Mouse (Mus musculus) cerebellum, adult 11-12 months (tissue): ENCODE measurements around the gene Clic1.
"Not testable (repeated sequence)": the region's sequence is repeated elsewhere in the genome, so short reads cannot be mapped to it uniquely, and the experiment has no call there.

Source experiments
- DNase-seq: peaks from one replicate; pipeline ENCODE4 v3.0.0; 2022

Gene Clic1

GRCm38 (mm10) chr17:35049561-35050016, at the start of gene Clic1:
TSS of gene Clic1 (plus strand) at chr17:35049966.
- peak; percentile 38 for DNase-seq

- DNase-seq = peak; percentile 85
Measured at GRCm38 (mm10) chr17:35000717-35001451, 48.9 kb upstream of the Clic1 start, which contains the start of gene Vars. TSS of gene Vars (plus strand) at chr17:35000987.

DNA sequence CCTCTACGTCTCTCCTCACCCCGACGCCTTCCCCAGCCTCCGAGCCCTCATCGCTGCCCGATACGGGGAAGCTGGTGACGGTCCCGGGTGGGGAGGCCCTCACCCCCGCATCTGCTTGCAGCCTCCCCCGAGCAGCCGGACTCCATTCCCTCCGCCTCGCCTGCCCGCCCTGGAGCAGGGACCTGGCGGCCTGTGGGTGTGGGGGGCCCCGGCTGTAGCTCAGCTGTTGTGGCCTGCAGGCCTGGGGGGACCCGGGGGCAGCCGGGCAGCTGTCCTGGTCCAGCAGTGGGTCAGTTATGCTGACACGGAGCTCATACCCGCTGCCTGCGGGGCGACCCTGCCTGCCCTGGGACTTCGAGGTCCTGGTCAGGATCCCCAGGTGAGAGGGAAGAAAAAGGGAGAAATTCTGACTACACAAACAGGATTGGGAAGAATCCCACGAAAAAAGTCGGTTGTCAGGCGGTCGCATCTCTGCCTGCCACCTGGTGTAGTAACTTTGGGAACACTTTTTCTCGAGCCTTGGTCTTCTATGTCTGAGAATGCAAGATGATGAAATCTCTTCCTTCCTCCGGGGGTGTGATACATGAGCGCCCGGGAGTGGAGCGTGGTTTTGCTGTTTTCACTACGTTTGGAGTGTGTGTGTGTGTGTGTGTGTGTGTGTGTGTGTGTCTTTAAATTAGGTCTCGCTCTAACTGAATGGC, 48.2 kb upstream of the Clic1 start:
- no peak for DNase-seq

- no peak for DNase-seq
Measured at GRCm38 (mm10) chr17:35002153-35002865, 47.5 kb upstream of the Clic1 start.

DNA sequence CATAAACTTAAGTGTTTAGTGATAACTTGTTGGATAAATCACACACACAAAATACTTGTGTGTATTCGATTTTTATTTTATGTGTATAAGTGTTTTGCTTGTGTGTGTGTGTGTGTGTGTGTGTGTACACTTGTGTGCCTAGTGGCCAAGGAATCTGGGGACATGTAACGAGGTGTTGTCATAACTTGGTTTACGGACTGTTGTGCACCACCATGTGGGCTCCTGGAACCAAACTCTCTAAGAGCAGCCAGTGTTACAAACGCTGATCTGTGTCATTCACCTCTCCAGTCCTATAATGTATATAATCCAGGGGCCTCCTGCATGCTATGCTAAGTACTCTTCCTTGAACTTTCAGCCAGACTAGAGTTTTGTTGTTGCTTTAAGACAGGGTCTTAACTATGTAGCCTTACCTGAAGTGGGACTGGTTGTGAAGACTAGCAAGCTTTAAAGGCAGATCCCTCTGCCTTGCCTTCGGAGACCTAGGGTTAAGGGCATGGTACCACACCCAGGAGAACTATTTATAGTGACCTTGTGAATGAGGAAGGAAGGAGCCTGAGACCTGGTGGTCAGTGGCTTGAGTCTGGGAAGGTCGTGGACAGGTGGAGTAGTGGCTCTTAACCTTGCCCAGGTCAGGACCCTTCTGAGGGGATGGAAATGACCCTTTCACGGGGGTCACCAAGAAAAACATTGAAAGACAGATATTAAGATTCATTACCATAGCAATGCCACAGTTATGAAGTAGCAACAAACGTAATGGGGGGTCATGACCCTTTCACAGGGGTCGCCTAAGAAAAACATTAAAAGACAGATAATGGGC, 46.5 kb upstream of the Clic1 start:
- no peak for DNase-seq

- DNase-seq = no peak
Measured at GRCm38 (mm10) chr17:35004075-35004717, 45.6 kb upstream of the Clic1 start.

DNA sequence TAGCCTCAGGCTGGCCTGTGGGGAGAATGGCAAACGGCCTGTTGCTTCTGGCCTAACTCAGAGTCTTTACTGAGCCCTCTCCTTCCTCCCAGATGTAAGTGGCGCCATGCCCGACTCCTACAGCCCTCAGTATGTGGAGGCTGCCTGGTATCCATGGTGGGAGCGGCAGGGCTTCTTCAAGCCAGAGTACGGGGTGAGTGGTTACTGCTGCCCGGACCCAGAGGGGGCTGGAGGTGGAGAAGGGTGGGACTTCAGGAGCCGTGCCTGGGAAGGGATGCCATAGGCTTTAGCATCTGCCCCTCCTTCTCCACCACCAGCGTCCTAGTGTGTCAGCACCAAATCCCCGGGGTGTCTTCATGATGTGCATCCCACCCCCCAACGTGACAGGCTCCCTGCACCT, 44.6 kb upstream of the Clic1 start:
- no peak for DNase-seq

DNA sequence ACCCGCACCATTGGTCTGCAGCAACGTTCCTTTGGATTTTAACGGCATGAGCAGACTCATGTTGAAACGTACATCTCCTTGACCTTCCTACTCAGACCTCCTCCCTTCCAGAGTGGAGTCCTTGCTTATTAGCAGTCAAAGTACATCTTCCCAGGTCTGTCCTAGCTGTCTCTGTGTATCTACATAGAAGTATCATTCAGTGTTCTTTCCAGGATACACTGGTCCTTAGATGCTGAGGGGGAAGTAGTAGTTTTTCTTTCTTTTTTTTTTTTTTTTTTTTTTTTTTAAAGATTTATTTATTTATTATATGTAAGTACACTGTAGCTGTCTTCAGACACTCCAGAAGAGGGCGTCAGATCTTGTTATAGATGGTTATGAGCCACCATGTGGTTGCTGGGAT, 43.9 kb upstream of the Clic1 start:
- DNase-seq = not testable (repeated sequence)

DNA sequence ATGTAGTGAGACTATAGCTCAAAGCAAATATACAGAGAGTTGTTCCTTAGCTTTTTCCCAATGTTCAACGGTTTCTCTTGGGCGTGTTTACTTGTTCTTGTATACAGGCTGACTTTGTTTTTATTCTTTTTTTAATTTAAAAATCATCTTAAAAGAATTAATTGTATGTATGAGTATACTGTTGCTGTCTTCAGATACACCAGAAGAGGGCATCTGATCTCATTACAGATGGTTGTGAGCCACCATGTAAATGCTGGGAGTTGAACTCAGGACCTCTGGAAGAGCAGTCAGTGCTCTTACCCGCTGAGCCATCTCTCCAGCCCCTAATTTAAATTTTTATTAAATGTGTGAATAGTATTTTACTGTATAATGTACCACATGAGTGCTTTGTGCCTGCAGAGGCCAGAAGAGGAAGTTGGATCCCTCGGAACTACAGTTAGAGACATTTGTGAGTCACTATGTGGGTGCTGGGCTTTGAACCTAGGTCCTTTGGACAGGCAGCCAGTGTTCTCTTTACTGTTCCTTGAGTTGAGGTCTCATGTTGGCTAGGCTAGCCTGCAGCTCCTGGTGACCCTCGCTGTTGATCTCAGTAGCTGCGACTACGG, 42.3 kb upstream of the Clic1 start:
- peak; percentile 13 for DNase-seq

GRCm38 (mm10) chr17:35009586-35009985, 40.2 kb upstream of the Clic1 start:
- DNase-seq = peak; percentile 92

DNA sequence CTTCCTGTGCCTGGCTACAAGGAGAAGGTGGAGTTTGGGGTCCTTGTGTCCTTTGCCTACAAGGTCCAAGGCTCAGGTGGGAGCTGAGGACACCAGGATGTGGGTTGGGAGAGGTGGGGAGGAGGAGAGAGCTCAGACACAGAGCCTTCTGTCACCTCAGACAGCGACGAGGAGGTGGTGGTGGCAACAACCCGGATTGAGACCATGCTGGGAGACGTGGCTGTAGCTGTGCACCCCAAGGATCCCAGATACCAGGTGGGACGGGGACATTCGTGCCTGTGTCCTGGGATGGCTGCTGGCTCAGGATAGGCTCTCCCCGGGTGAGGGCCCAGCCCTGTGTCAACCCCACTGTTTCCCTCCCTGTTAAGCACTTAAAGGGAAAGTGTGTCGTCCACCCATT, 38.3 kb upstream of the Clic1 start:
- DNase-seq = no peak

DNA sequence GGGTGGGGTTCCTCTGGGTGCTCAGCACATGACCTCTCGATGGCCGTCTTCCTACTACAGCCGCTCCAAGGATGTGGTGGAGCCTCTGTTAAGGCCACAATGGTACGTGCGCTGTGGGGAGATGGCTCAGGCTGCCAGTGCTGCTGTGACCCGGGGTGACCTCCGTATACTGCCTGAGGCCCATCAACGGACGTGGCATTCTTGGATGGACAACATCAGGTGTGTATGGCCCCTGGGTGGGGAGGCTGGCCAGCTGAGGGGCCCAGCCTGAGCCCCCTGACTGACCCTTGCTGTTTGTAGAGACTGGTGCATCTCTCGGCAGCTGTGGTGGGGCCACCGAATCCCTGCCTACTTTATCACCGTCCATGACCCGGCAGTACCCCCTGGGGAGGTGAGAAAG, 37.3 kb upstream of the Clic1 start:
- DNase-seq = no peak

- DNase-seq = peak; percentile 50
Measured at GRCm38 (mm10) chr17:35013221-35013620, 36.5 kb upstream of the Clic1 start.

GRCm38 (mm10) chr17:35015296-35015695, 34.5 kb upstream of the Clic1 start:
- DNase-seq = peak; percentile 53

DNA sequence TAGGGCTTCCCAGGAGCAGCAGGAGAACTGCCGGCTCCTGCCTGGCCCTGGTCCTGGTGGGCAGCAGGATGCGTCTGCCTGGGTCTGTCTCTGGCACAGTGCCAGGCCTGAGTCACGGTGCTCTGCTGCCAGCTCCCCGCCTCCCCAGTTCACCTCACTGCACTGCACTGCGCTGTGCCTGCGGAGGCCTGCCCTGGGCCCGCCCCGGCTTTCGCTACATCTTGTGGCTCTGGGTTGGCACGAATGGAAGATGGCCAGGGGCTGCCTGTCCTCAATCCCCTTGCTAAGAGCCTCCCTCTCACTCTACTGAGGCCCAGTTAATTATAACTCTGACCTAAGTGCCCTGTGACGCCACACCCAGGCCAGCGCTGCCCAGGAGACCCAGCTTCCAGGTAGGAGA, 33.4 kb upstream of the Clic1 start, which contains the start of gene Vwa7:
Vwa7 (plus strand) TSS at position 204 of the 400 bp plus-strand sequence.
- DNase-seq = peak; percentile 85

GRCm38 (mm10) chr17:35016791-35017705, 32.7 kb upstream of the Clic1 start:
- DNase-seq = peak; percentile 58

- peak; percentile 54 for DNase-seq
Measured at GRCm38 (mm10) chr17:35017706-35018030, 32.1 kb upstream of the Clic1 start.

DNA sequence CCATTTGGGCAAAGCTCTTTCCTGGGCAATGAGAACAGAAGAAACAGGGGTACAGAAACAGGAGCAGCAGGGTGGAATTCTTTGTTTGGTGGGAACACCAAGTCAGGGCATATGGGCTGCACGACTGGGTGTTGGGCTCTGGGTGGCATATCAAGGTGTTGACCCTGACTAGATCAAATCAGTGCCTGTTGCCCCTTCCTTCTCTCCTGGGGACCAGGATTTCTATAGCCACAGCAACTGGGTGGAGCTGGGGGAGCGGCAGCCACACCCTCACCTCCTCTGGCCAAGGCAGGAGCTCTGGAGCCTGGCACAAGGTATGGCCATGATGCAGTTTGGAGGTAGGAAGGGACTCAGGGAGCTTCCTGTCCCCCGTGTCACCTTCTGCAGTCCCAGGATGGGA, 31.6 kb upstream of the Clic1 start:
- DNase-seq = peak; percentile 34

DNA sequence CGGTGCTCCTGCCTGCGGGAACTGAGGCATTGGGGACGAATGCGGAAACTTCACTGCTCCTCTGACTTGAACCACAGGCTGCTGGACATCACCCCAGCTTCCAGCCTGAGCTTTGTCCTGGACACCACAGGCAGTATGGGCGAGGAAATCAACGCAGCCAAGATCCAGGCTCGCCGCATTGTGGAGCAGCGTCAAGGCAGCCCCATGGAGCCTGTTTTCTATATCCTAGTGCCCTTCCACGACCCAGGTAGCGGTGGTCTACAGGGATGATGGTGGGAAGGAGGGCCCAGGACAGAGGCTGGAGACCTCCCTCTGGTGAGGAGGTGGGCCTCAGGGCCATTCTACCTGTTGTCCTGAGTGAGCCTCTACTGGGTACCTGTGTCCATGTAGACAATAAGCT, 29.9 kb upstream of the Clic1 start:
- no peak for DNase-seq

GRCm38 (mm10) chr17:35020551-35020950, 29.2 kb upstream of the Clic1 start:
- no peak for DNase-seq
